Mouse (Mus musculus) heart, postnatal 0 days (tissue): Measurements from ENCODE around the gene Mageb18. TPM values are rescaled to one million over a fixed set of nuclear protein-coding genes. Genes with fewer than 3 reads are reported as not detected.

Experiments
- ATAC-seq: fragments of 200-750 bp; cut with Nextera tagmentation; 2 replicates; pipeline ENCODE4 v1.8.0; 2017; ENCODE audit warnings: low read depth, moderate number of reproducible peaks, moderate library complexity; ENCODE audit not compliant: insufficient read depth
- DNase-seq: peaks from one replicate; pipeline ENCODE4 v3.0.0-alpha.2; 2016; ENCODE audit warnings: low spot score
- H3K27ac ChIP-seq: fragments of 300-500 bp; sonication (generic); 2 replicates; pipeline ENCODE4 v1.5.1; 2014; ENCODE audit warnings: low read depth, mild to moderate bottlenecking
- H3K27me3 ChIP-seq: fragments of 300-500 bp; sonication (generic); 2 replicates; pipeline ENCODE4 v1.6.1; 2014; ENCODE audit warnings: low read length, mixed read lengths; ENCODE audit not compliant: control insufficient read depth, insufficient read depth
- H3K36me3 ChIP-seq: fragments of 300-500 bp; sonication (generic); replicated peaks from 2 replicates; pipeline ENCODE4 v1.6.1; 2014; ENCODE audit warnings: low read length, mixed read lengths; ENCODE audit not compliant: control insufficient read depth, insufficient read depth
- H3K4me1 ChIP-seq: fragments of 300-500 bp; sonication (generic); 2 replicates; pipeline ENCODE4 v1.6.1; 2014; ENCODE audit warnings: antibody characterized with exemption; ENCODE audit not compliant: control insufficient read depth, insufficient read depth
- H3K4me2 ChIP-seq: fragments of 300-500 bp; sonication (generic); 2 replicates; pipeline ENCODE4 v1.6.1; 2014; ENCODE audit warnings: low read depth, mild to moderate bottlenecking, low read length, moderate library complexity
- H3K4me3 ChIP-seq: fragments of 300-500 bp; sonication (generic); 2 replicates; pipeline ENCODE4 v1.5.1; 2014; ENCODE audit warnings: low read depth, low read length
- H3K9ac ChIP-seq: fragments of 300-500 bp; sonication (generic); replicated peaks from 2 replicates; pipeline ENCODE4 v1.6.1; 2014; ENCODE audit warnings: low read depth, low read length, mixed read lengths
- H3K9me3 ChIP-seq: fragments of 300-500 bp; sonication (generic); replicated peaks from 2 replicates; pipeline ENCODE4 v1.6.1; 2016; ENCODE audit warnings: low read length; ENCODE audit not compliant: control insufficient read depth
- CTCF ChIP-seq: IDR thresholded peaks from 2 replicates; pipeline ENCODE4 v1.5.1; 2016; ENCODE audit warnings: antibody characterized with exemption, control low read depth, low read depth
- EP300 ChIP-seq: IDR thresholded peaks from 2 replicates; pipeline ENCODE4 v1.6.1; 2016; ENCODE audit warnings: antibody characterized with exemption, low read depth
- WGBS: fragments of 180-500 bp; shearing (Covaris S2); extraction: QIAGEN DNeasy Blood & Tissue Kit; methylation state at CpG from one replicate; pipeline ENCODE4 v1.1.7; 2014; 5-methylcytosine and 5-hydroxymethylcytosine counted together
- polyA plus RNA-seq: library from polyadenylated mRNA; unstranded; fragments of >200 nt; fragmentation: Nextera tagmentation; extraction: Ambion mirVana; gene quantifications from 2 replicates; pipeline ENCODE4 v1.2.1, GENCODE M21; 2015
- total RNA-seq: library from RNA; depleted of rRNA; stranded (reverse); fragments of >200 nt; gene quantifications from 2 replicates; pipeline ENCODE4 v1.2.3, GENCODE M21; 2014; ENCODE audit warnings: low replicate concordance; rRNA removed

The Mageb18 gene
- total and polyA plus RNA-seq, 2 experiments from 2014 or later, result not detected

DNA sequence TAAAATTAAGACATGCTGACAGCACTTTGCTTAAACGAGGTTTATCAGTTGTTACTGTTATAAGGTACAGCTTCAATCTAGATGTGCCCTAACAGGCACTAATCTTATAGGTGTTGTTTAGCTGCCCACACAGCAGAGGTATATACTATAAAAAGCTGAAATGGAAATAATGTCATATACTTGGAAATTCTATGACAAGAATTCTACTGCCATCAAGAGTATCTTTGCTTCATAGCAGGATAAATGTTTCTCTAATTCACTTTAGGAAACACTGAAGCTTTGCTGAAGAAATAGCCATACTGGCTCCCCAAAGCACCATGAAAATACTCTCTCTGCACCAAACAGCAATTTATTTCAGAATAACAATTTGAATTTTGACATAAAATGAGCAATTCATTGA lies 265.9 kb downstream of the Mageb18 start:
- ATAC-seq (no peak), DNase-seq (no peak)
- Histone ChIP-seq H3K27me3 (no peaks in the 10 kb centered on the region), H3K9ac (no peak overlapping the region), H3K4me3 (no peak overlapping the region), H3K4me2 (no peak overlapping the region), H3K4me1 (no peaks in the 10 kb centered on the region), H3K27ac (no peak overlapping the region), H3K9me3 (no peaks in the 10 kb centered on the region), H3K36me3 (no peaks in the 10 kb centered on the region)
- TF ChIP-seq CTCF, result no peak
- TF ChIP-seq EP300, result no peak
- 52% methylated on average over 1 of the region's 1 CpGs for WGBS

DNA sequence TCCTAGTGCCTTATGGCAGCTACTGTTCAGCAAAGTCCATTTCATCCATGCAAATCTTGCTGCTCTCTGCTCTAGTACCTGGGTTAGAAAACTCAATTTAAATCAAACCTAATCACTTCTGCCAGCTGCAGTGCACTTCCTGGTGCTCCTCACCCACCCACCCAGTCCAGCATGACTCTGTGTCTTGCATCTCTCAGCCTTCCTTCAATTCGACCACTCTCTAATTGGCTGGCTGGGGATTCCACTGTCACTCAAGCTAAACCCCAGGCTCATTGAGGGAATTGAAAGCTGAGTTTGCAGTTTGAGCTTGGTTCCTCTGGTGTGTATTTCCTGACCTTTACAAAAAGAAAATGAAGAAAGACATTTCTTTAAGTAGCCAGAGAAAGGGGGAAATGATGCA lies 275.8 kb downstream of the Mageb18 start:
- no peak for TF ChIP-seq EP300
- TF ChIP-seq CTCF, result no peak

DNA sequence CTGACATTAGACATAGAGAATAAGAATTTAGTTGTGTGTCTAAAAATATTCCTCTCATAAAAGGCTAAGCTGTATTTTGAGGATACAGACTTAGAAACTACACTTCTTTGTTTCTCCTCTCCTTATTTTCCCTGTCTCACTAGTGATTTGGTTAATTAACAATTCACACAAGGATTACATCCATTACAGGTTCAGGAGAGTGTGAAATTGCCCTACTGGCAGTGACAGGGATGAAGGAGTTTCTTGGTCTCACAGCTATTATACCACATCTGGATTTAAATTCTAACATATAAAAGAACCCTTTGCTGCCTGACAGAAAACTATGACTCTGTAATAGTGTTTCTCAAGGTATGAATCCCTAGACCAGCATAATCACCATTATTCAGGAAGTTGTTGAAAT lies 318.8 kb downstream of the Mageb18 start:
- H3K36me3 ChIP-seq, result no peaks in the 10 kb centered on the region
- H3K27me3 ChIP-seq, result no peaks in the 10 kb centered on the region
- DNase-seq (no peak), ATAC-seq (no peak)
- H3K9ac ChIP-seq, result no peak overlapping the region
- H3K4me3 ChIP-seq, result no peak overlapping the region
- no peaks in the 10 kb centered on the region for H3K9me3 ChIP-seq
- H3K4me2 ChIP-seq, result no peak overlapping the region
- H3K4me1 ChIP-seq, result no peaks in the 10 kb centered on the region
- no peak overlapping the region for H3K27ac ChIP-seq
- no peak for TF ChIP-seq EP300
- TF ChIP-seq CTCF, result no peak

More for the DNA sequence above, 275.8 kb downstream of the Mageb18 start:
- Histone ChIP-seq H3K27me3 (no peaks in the 10 kb centered on the region), H3K9me3 (no peaks in the 10 kb centered on the region), H3K27ac (no peak overlapping the region), H3K9ac (no peak overlapping the region), H3K36me3 (no peaks in the 10 kb centered on the region), H3K4me2 (no peak overlapping the region), H3K4me1 (no peaks in the 10 kb centered on the region), H3K4me3 (no peak overlapping the region)
- no peak for ATAC-seq
- WGBS, result 47% methylated on average over 1 of the region's 1 CpGs
- no peak for DNase-seq

Other genes starting within 250 kb of the Mageb18 start
- gene Gm5941, start 109.6 kb downstream of the Mageb18 start, total RNA-seq, result not detected in 2 replicates
- gene Gm5941, start 109.6 kb downstream of the Mageb18 start, polyA plus RNA-seq, result not detected in 2 replicates